Mouse (Mus musculus) forebrain, embryonic 12.5 days (tissue): Measurements from ENCODE around the gene Hunk. TPM values are rescaled to one million over a fixed set of nuclear protein-coding genes. Genes with fewer than 3 reads are reported as not detected.

Source experiments
- ATAC-seq: fragments of 200-750 bp; cut with Nextera tagmentation; 2 replicates; pipeline ENCODE4 v1.8.0; 2017; ENCODE audit warnings: moderate TSS enrichment; ENCODE audit not compliant: low FRiP score
- H3K27ac ChIP-seq: fragments of 300-500 bp; sonication (generic); 2 replicates; pipeline ENCODE4 v1.5.1; 2016; ENCODE audit warnings: mild to moderate bottlenecking
- H3K27me3 ChIP-seq: fragments of 300-500 bp; sonication (generic); 2 replicates; pipeline ENCODE4 v1.6.1; 2016; ENCODE audit warnings: mild to moderate bottlenecking
- H3K36me3 ChIP-seq: fragments of 300-500 bp; sonication (generic); replicated peaks from 2 replicates; pipeline ENCODE4 v1.6.1; 2016; ENCODE audit warnings: mild to moderate bottlenecking
- H3K4me1 ChIP-seq: fragments of 300-500 bp; sonication (generic); 2 replicates; pipeline ENCODE4 v1.6.1; 2016
- H3K4me2 ChIP-seq: fragments of 300-500 bp; sonication (generic); 2 replicates; pipeline ENCODE4 v1.6.1; 2016; ENCODE audit warnings: mild to moderate bottlenecking, moderate library complexity
- H3K4me3 ChIP-seq: fragments of 300-500 bp; sonication (generic); replicated peaks from 2 replicates; pipeline ENCODE4 v1.5.1; 2016; ENCODE audit warnings: mild to moderate bottlenecking
- H3K9ac ChIP-seq: fragments of 300-500 bp; sonication (generic); 2 replicates; pipeline ENCODE4 v1.6.1; 2016; ENCODE audit warnings: mild to moderate bottlenecking
- H3K9me3 ChIP-seq: fragments of 300-500 bp; sonication (generic); 2 replicates; pipeline ENCODE4 v1.6.1; 2016
- WGBS: fragments of 180-500 bp; shearing (Covaris S2); methylation state at CpG from one replicate; pipeline ENCODE4 v1.1.7; 2016; 5-methylcytosine and 5-hydroxymethylcytosine counted together
- polyA plus RNA-seq: library from polyadenylated mRNA; unstranded; fragments of >200 nt; fragmentation: Nextera tagmentation; extraction: Ambion mirVana; gene quantifications from 2 replicates; pipeline ENCODE4 v1.2.1, GENCODE M21; 2016

Gene Hunk
- polyA plus RNA-seq, 1 experiment from 2014 or later: 17.9 TPM

GRCm38 (mm10) chr16:90442991-90443390 lies 57.2 kb downstream of the Hunk start:
- Histone ChIP-seq H3K9ac (no peak overlapping the region), H3K4me2 (no peak overlapping the region), H3K27ac (no peak overlapping the region), H3K27me3 (no peaks in the 10 kb centered on the region), H3K9me3 (no peaks in the 10 kb centered on the region), H3K36me3 (peaks cover 27% of the 10 kb centered on the region), H3K4me1 (peaks cover 15% of the 10 kb centered on the region; the same call in 1 of the 2 replicates), H3K4me3 (no peak overlapping the region)
- 55% methylated on average over 6 of the region's 6 CpGs for WGBS
- no peak; the same call in 1 of the 2 replicates for ATAC-seq

- WGBS: 83% methylated on average over 11 of the region's 11 CpGs
- H3K4me3 ChIP-seq: no peak overlapping the region
- ATAC-seq: no peak
- H3K9me3 ChIP-seq: no peaks in the 10 kb centered on the region
- no peak overlapping the region for H3K9ac ChIP-seq
- H3K4me1 ChIP-seq: peaks cover 11% of the 10 kb centered on the region
- H3K27me3 ChIP-seq: no peaks in the 10 kb centered on the region
- no peak overlapping the region for H3K4me2 ChIP-seq
- no peak overlapping the region for H3K27ac ChIP-seq
- H3K36me3 ChIP-seq: peaks cover 45% of the 10 kb centered on the region
These were observed 67.4 kb downstream of the Hunk start for GRCm38 (mm10) chr16:90453197-90453596.

- WGBS: 85% methylated on average over 7 of the region's 7 CpGs
- no peak overlapping the region for H3K27ac ChIP-seq
- peaks cover 38% of the 10 kb centered on the region for H3K36me3 ChIP-seq
- H3K9ac ChIP-seq: no peak overlapping the region
- no peak overlapping the region for H3K4me3 ChIP-seq
- no peaks in the 10 kb centered on the region for H3K27me3 ChIP-seq
- H3K9me3 ChIP-seq: no peaks in the 10 kb centered on the region
- H3K4me2 ChIP-seq: no peak overlapping the region
- H3K4me1 ChIP-seq: peaks cover 28% of the 10 kb centered on the region
- no peak for ATAC-seq
These were observed 70.8 kb downstream of the Hunk start for GRCm38 (mm10) chr16:90456495-90457125.

GRCm38 (mm10) chr16:90458899-90459610 lies 73.2 kb downstream of the Hunk start:
- no peaks in the 10 kb centered on the region for H3K9me3 ChIP-seq
- H3K4me1 ChIP-seq: peaks cover 28% of the 10 kb centered on the region
- H3K36me3 ChIP-seq: peaks cover 47% of the 10 kb centered on the region
- H3K27ac ChIP-seq: peak overlapping the region; percentile 66
- H3K4me2 ChIP-seq: no peak overlapping the region; the same call in 1 of the 2 replicates
- H3K27me3 ChIP-seq: no peaks in the 10 kb centered on the region
- H3K9ac ChIP-seq: no peak overlapping the region
- H3K4me3 ChIP-seq: no peak overlapping the region
- ATAC-seq: peak; percentile 66; the same call in 1 of the 2 replicates
- 23% methylated on average over 11 of the region's 11 CpGs for WGBS

- Histone ChIP-seq H3K4me3 (no peak overlapping the region), H3K4me2 (no peak overlapping the region), H3K27ac (no peak overlapping the region), H3K9ac (no peak overlapping the region), H3K9me3 (peaks cover 4% of the 10 kb centered on the region; the same call in 1 of the 2 replicates), H3K27me3 (no peaks in the 10 kb centered on the region), H3K36me3 (peaks cover 44% of the 10 kb centered on the region), H3K4me1 (peaks cover 28% of the 10 kb centered on the region)
- no peak for ATAC-seq
- WGBS: 69% methylated on average over 11 of the region's 11 CpGs
These were observed 75.6 kb downstream of the Hunk start for GRCm38 (mm10) chr16:90461304-90461905.

- H3K9me3 ChIP-seq: peaks cover 4% of the 10 kb centered on the region; the same call in 1 of the 2 replicates
- no peak overlapping the region for H3K4me2 ChIP-seq
- WGBS: 78% methylated on average over 11 of the region's 11 CpGs
- H3K27me3 ChIP-seq: no peaks in the 10 kb centered on the region
- peaks cover 26% of the 10 kb centered on the region for H3K4me1 ChIP-seq
- H3K27ac ChIP-seq: no peak overlapping the region
- peaks cover 46% of the 10 kb centered on the region for H3K36me3 ChIP-seq
- H3K4me3 ChIP-seq: no peak overlapping the region
- H3K9ac ChIP-seq: no peak overlapping the region
- no peak for ATAC-seq
These were observed 77.0 kb downstream of the Hunk start for GRCm38 (mm10) chr16:90462728-90463275.

GRCm38 (mm10) chr16:90465154-90465553 lies 79.3 kb downstream of the Hunk start:
- no peak for ATAC-seq
- Histone ChIP-seq H3K36me3 (peaks cover 66% of the 10 kb centered on the region), H3K4me2 (no peak overlapping the region)

GRCm38 (mm10) chr16:90468286-90468685 lies 82.5 kb downstream of the Hunk start:
- no peak overlapping the region for H3K4me3 ChIP-seq
- H3K36me3 ChIP-seq: peaks cover 76% of the 10 kb centered on the region
- no peak overlapping the region for H3K9ac ChIP-seq
- no peaks in the 10 kb centered on the region for H3K27me3 ChIP-seq
- no peak overlapping the region for H3K4me2 ChIP-seq
- 94% methylated on average over 5 of the region's 5 CpGs for WGBS
- H3K27ac ChIP-seq: no peak overlapping the region
- no peaks in the 10 kb centered on the region for H3K4me1 ChIP-seq
- H3K9me3 ChIP-seq: peaks cover 4% of the 10 kb centered on the region; the same call in 1 of the 2 replicates
- ATAC-seq: no peak

More at GRCm38 (mm10) chr16:90465154-90465553, 79.3 kb downstream of the Hunk start:
- WGBS: 96% methylated on average over 5 of the region's 5 CpGs
- Histone ChIP-seq H3K4me1 (peaks cover 9% of the 10 kb centered on the region), H3K27me3 (no peaks in the 10 kb centered on the region), H3K9ac (no peak overlapping the region), H3K4me3 (no peak overlapping the region), H3K27ac (no peak overlapping the region), H3K9me3 (peaks cover 4% of the 10 kb centered on the region; the same call in 1 of the 2 replicates)

GRCm38 (mm10) chr16:90475701-90476229 lies 90.0 kb downstream of the Hunk start:
- H3K9me3 ChIP-seq: peaks cover 6% of the 10 kb centered on the region; the same call in 1 of the 2 replicates
- no peaks in the 10 kb centered on the region for H3K4me1 ChIP-seq
- H3K27ac ChIP-seq: no peak overlapping the region
- ATAC-seq: no peak
- H3K27me3 ChIP-seq: no peaks in the 10 kb centered on the region
- no peak overlapping the region for H3K9ac ChIP-seq
- H3K4me3 ChIP-seq: no peak overlapping the region
- peaks cover 82% of the 10 kb centered on the region for H3K36me3 ChIP-seq
- no peak overlapping the region for H3K4me2 ChIP-seq
- 91% methylated on average over 16 of the region's 16 CpGs for WGBS

GRCm38 (mm10) chr16:90481612-90482011 lies 95.8 kb downstream of the Hunk start:
- 95% methylated on average over 5 of the region's 5 CpGs for WGBS
- ATAC-seq: no peak
- peaks cover 94% of the 10 kb centered on the region for H3K36me3 ChIP-seq

GRCm38 (mm10) chr16:90483341-90483740 lies 97.5 kb downstream of the Hunk start:
- Histone ChIP-seq H3K4me3 (no peak overlapping the region), H3K27me3 (no peaks in the 10 kb centered on the region), H3K9me3 (no peaks in the 10 kb centered on the region), H3K36me3 (peaks cover 91% of the 10 kb centered on the region), H3K27ac (no peak overlapping the region), H3K4me2 (no peak overlapping the region), H3K4me1 (0 out of 2 replicates have a peak, but pooled peaks cover 4% of the 10 kb centered on the region), H3K9ac (no peak overlapping the region)
- 88% methylated on average over 6 of the region's 6 CpGs for WGBS
- no peak for ATAC-seq

More at GRCm38 (mm10) chr16:90481612-90482011, 95.8 kb downstream of the Hunk start:
- no peaks in the 10 kb centered on the region for H3K27me3 ChIP-seq
- no peak overlapping the region for H3K4me2 ChIP-seq
- H3K4me1 ChIP-seq: 0 out of 2 replicates have a peak, but pooled peaks cover 4% of the 10 kb centered on the region
- H3K9ac ChIP-seq: no peak overlapping the region
- H3K4me3 ChIP-seq: no peak overlapping the region
- no peak overlapping the region for H3K27ac ChIP-seq
- peaks cover 1% of the 10 kb centered on the region; the same call in 1 of the 2 replicates for H3K9me3 ChIP-seq

- no peak overlapping the region for H3K9ac ChIP-seq
- no peaks in the 10 kb centered on the region for H3K9me3 ChIP-seq
- H3K27me3 ChIP-seq: no peaks in the 10 kb centered on the region
- H3K4me2 ChIP-seq: no peak overlapping the region
- H3K4me3 ChIP-seq: no peak overlapping the region
- peaks cover 87% of the 10 kb centered on the region for H3K36me3 ChIP-seq
- no peak overlapping the region for H3K27ac ChIP-seq
- ATAC-seq: no peak
- H3K4me1 ChIP-seq: 0 out of 2 replicates have a peak, but pooled peaks cover 4% of the 10 kb centered on the region
- WGBS: 85% methylated on average over 7 of the region's 7 CpGs
These were observed 99.3 kb downstream of the Hunk start for GRCm38 (mm10) chr16:90485125-90485524.
